Mouse (Mus musculus): ENCODE measurements around the gene Ushbp1. TPM values are rescaled to one million over a fixed set of nuclear protein-coding genes. Genes with fewer than 3 reads are reported as not detected.

Ushbp1 gene
- polyA plus RNA-seq, 1 experiment from 2014 or later, result 37.3 TPM

DNA sequence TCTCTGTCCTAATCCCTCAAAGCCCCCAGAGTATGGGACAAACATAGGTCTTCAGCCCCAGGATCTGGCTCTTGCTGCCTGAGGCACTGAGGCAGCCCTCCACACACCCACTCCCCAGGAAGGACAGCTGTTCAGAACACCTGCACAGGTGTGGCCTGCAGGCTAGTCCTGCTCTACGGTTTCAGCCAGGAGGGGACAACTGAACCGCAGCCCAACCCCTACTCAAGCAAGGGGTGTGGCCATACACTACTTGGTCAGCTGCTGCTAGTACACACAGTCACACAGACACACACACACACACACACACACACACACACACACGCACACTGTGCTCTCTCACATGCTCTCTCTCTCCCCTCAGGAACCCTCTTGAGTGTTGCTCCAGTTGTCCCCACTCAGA is 11.7 kb downstream of the Ushbp1 start:
- Histone ChIP-seq H3K27me3 (ENCODE audit: control insufficient read depth, insufficient read depth, low read depth, low read length) (no peaks in the 10 kb centered on the region), H3K9me3 (ENCODE audit: control insufficient read depth, low read length) (no peaks in the 10 kb centered on the region), H3K4me3 (ENCODE audit: low read length) (no peak overlapping the region), H3K36me3 (ENCODE audit: control insufficient read depth, insufficient read depth, low read length) (no peaks in the 10 kb centered on the region), H3K4me2 (ENCODE audit: low read depth, low read length) (no peak overlapping the region), H3K27ac (ENCODE audit: low read length) (no peak overlapping the region), H3K4me1 (replicated peaks; ENCODE audit: control insufficient read depth, insufficient read depth, low read length) (peaks cover 27% of the 10 kb centered on the region), H3K9ac (ENCODE audit: low read length) (no peak overlapping the region)
- no peak for ATAC-seq (ENCODE audit: low read depth)
- 45% methylated on average over 3 of the region's 3 CpGs for whole genome bisulfite sequencing

GRCm38 (mm10) chr8:71383396-71383795 is 12.2 kb downstream of the Ushbp1 start:
- H3K27me3 ChIP-seq (ENCODE audit: control insufficient read depth, insufficient read depth, low read depth, low read length), result no peaks in the 10 kb centered on the region
- peak overlapping the region; percentile 95 for H3K9ac ChIP-seq (ENCODE audit: low read length)
- H3K27ac ChIP-seq (ENCODE audit: low read length), result peak overlapping the region; percentile 96

DNA sequence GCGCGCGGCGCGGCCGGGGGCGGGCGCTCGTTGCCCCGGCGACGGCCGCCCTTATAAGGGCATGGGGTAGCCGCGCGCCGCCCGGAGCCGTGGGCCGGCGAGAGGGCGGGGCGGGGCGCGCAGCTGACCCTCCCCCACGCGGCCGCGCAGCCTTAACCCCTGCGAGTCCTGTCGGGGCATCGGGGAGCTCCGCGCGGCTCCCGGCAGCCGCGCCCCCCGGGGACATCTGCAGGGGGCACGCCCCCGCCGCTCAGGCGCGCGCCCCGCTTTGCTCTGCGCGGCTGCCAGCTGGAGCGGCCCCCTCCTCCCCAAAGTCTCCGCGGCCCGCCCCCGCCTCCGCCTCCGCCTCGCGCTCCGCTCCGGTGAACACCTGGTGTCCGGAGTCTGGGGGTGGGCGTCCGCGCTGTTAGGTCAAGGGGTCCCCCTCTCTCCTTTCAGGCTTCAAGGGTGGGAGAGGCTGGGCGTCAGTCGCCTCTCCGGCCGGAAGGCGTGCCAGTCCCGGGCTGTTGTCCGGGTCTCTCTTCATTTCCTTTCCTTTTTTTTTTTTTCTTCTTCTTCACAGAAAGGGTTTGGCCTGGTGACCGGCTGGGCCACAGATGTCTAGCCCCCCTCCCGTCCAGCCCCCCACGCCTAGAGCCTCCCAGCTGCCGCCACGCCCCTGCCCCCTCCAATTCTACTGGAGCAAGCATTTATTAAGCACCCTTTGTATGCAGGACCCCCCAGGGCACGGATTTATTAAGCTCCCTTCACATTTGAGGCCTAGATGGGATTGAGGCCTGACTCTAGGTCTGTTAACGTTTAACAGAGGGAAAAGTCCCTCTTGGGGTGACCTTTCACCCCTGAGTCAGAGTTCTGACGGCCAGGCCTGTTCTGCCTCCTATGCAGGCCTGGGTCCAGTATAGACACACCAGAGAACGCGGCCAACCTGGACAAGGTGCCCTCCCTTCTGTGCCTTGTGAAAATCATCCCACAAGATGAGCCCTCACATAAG is 13.3 kb downstream of the Ushbp1 start:
- Histone ChIP-seq H3K4me1 (replicated peaks; ENCODE audit: control insufficient read depth, insufficient read depth, low read length) (peaks cover 34% of the 10 kb centered on the region), H3K4me2 (ENCODE audit: low read depth, low read length) (peak overlapping the region; percentile 75), H3K27ac (ENCODE audit: low read length) (peak overlapping the region; percentile 96), H3K9me3 (ENCODE audit: control insufficient read depth, low read length) (no peaks in the 10 kb centered on the region), H3K27me3 (ENCODE audit: control insufficient read depth, insufficient read depth, low read depth, low read length) (no peaks in the 10 kb centered on the region), H3K4me3 (ENCODE audit: low read length) (peak overlapping the region; percentile 99), H3K36me3 (ENCODE audit: control insufficient read depth, insufficient read depth, low read length) (peaks cover 7% of the 10 kb centered on the region), H3K9ac (ENCODE audit: low read length) (peak overlapping the region; percentile 95)
- 3% methylated on average over 49 of the region's 80 CpGs for WGBS
- ATAC-seq (ENCODE audit: low read depth), result peak; percentile 95

More at GRCm38 (mm10) chr8:71383396-71383795, 12.2 kb downstream of the Ushbp1 start:
- Histone ChIP-seq H3K9me3 (ENCODE audit: control insufficient read depth, low read length) (no peaks in the 10 kb centered on the region), H3K36me3 (ENCODE audit: control insufficient read depth, insufficient read depth, low read length) (no peaks in the 10 kb centered on the region), H3K4me1 (replicated peaks; ENCODE audit: control insufficient read depth, insufficient read depth, low read length) (peaks cover 32% of the 10 kb centered on the region), H3K4me2 (ENCODE audit: low read depth, low read length) (no peak overlapping the region), H3K4me3 (ENCODE audit: low read length) (no peak overlapping the region)
- WGBS, result 29% methylated on average over 12 of the region's 12 CpGs
- ATAC-seq (ENCODE audit: low read depth), result no peak

- H3K27me3 ChIP-seq (ENCODE audit: control insufficient read depth, insufficient read depth, low read depth, low read length), result no peaks in the 10 kb centered on the region
- H3K9ac ChIP-seq (ENCODE audit: low read length), result peak within 1 kb of the TSS; percentile 95
- peak within 1 kb of the TSS; percentile 99 for H3K4me3 ChIP-seq (ENCODE audit: low read length)
- peak within 1 kb of the TSS; percentile 96 for H3K27ac ChIP-seq (ENCODE audit: low read length)
- H3K4me2 ChIP-seq (ENCODE audit: low read depth, low read length), result peak within 1 kb of the TSS; percentile 75
- peak; percentile 58 for ATAC-seq (ENCODE audit: low read depth)
- peaks cover 8% of the 10 kb centered on the region for H3K36me3 ChIP-seq (ENCODE audit: control insufficient read depth, insufficient read depth, low read length)
- WGBS, result under 1% methylated on average over 60 of the region's 89 CpGs
- no peaks in the 10 kb centered on the region for H3K9me3 ChIP-seq (ENCODE audit: control insufficient read depth, low read length)
- peaks cover 41% of the 10 kb centered on the region for H3K4me1 ChIP-seq (replicated peaks; ENCODE audit: control insufficient read depth, insufficient read depth, low read length)
Observed at GRCm38 (mm10) chr8:71381421-71381970, 14.1 kb downstream of the Ushbp1 start, which contains the start of gene Nr2f6. Gene Nr2f6 (minus strand): TSS chr8:71381960.

- under 1% methylated on average over 68 of the region's 72 CpGs for WGBS
- H3K27ac ChIP-seq (ENCODE audit: low read length), result peak overlapping the region; percentile 96
- no peaks in the 10 kb centered on the region for H3K9me3 ChIP-seq (ENCODE audit: control insufficient read depth, low read length)
- H3K27me3 ChIP-seq (ENCODE audit: control insufficient read depth, insufficient read depth, low read depth, low read length), result no peaks in the 10 kb centered on the region
- ATAC-seq (ENCODE audit: low read depth), result no peak
- peaks cover 51% of the 10 kb centered on the region for H3K4me1 ChIP-seq (replicated peaks; ENCODE audit: control insufficient read depth, insufficient read depth, low read length)
- H3K4me3 ChIP-seq (ENCODE audit: low read length), result peak overlapping the region; percentile 99
- H3K4me2 ChIP-seq (ENCODE audit: low read depth, low read length), result peak overlapping the region; percentile 75
- peak overlapping the region; percentile 95 for H3K9ac ChIP-seq (ENCODE audit: low read length)
- H3K36me3 ChIP-seq (ENCODE audit: control insufficient read depth, insufficient read depth, low read length), result peaks cover 12% of the 10 kb centered on the region
Observed at GRCm38 (mm10) chr8:71380178-71381171, 15.1 kb downstream of the Ushbp1 start.

DNA sequence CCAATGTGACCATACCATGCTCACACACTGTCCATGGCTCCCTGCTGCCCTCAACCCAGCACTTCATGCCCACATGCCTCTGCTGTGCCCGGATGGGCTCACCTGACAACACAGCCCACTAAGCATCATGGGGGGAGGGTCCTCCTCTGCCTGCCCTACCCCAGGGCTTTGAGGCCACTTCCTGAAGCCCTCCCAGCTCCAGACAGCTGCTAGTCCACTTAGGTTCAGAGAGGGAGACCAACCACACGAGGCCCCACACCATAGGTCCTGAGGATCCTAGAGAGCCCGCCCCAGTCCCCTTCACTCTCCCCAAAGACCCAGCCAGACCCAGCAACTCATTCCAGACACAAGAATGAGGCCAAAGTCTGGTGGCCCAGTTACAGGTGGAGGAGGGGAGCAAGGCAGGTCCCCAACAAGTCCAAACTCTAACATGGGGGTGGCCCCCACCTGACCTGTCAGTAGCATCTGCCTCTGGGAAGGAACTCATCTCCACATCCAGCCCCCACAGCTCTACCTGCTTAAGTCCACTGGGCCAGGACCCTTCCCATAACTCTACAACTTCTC is 16.0 kb downstream of the Ushbp1 start:
- peak overlapping the region; percentile 75 for H3K4me2 ChIP-seq (ENCODE audit: low read depth, low read length)
- 37% methylated on average over 3 of the region's 3 CpGs for WGBS
- no peaks in the 10 kb centered on the region for H3K9me3 ChIP-seq (ENCODE audit: control insufficient read depth, low read length)
- H3K27me3 ChIP-seq (ENCODE audit: control insufficient read depth, insufficient read depth, low read depth, low read length), result no peaks in the 10 kb centered on the region
- H3K27ac ChIP-seq (ENCODE audit: low read length), result no peak overlapping the region
- H3K9ac ChIP-seq (ENCODE audit: low read length), result peak overlapping the region; percentile 95
- H3K4me3 ChIP-seq (ENCODE audit: low read length), result peak overlapping the region; percentile 99
- ATAC-seq (ENCODE audit: low read depth), result no peak
- H3K4me1 ChIP-seq (replicated peaks; ENCODE audit: control insufficient read depth, insufficient read depth, low read length), result peaks cover 56% of the 10 kb centered on the region
- peaks cover 19% of the 10 kb centered on the region for H3K36me3 ChIP-seq (ENCODE audit: control insufficient read depth, insufficient read depth, low read length)

- WGBS, result 74% methylated on average over 4 of the region's 4 CpGs
- Histone ChIP-seq H3K9me3 (ENCODE audit: control insufficient read depth, low read length) (no peaks in the 10 kb centered on the region), H3K4me1 (replicated peaks; ENCODE audit: control insufficient read depth, insufficient read depth, low read length) (peaks cover 56% of the 10 kb centered on the region), H3K9ac (ENCODE audit: low read length) (peak overlapping the region; percentile 95), H3K36me3 (ENCODE audit: control insufficient read depth, insufficient read depth, low read length) (peaks cover 23% of the 10 kb centered on the region), H3K27me3 (ENCODE audit: control insufficient read depth, insufficient read depth, low read depth, low read length) (no peaks in the 10 kb centered on the region), H3K27ac (ENCODE audit: low read length) (no peak overlapping the region), H3K4me2 (ENCODE audit: low read depth, low read length) (peak overlapping the region; percentile 75), H3K4me3 (ENCODE audit: low read length) (peak overlapping the region; percentile 99)
- ATAC-seq (ENCODE audit: low read depth), result no peak
Observed at GRCm38 (mm10) chr8:71379008-71379407, 16.6 kb downstream of the Ushbp1 start.

DNA sequence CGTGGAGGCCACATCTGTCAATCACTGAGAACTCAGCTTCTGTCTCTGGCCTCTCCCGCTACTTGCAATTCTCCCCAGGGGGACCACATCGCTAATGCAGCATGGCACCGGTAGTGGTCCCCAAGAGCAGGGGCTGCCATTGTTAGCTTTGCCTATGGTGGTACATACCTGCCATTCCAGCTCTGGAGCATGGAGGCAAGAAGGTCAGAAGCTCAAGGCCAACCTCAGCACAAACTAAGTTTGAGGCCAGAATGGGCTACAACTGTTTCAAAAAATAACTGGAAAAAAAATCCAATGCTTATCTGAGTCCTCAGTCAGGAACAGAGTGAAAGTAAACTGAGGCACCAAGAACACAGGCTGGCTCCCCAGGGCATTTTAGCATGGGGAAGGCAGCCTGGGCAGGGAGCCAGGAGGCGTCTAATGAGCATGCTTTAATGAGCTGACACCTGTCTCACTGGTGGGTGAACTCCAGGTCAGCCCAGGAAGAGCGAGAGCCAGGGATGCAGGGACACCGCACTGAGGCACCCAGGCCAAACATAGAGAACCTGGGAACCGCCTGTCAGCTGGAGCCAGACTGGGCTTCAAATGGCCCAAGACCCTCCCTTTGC is 19.1 kb downstream of the Ushbp1 start:
- H3K4me2 ChIP-seq (ENCODE audit: low read depth, low read length), result peak overlapping the region; percentile 49
- H3K9me3 ChIP-seq (ENCODE audit: control insufficient read depth, low read length), result no peaks in the 10 kb centered on the region
- H3K27me3 ChIP-seq (ENCODE audit: control insufficient read depth, insufficient read depth, low read depth, low read length), result no peaks in the 10 kb centered on the region
- H3K4me3 ChIP-seq (ENCODE audit: low read length), result no peak overlapping the region; the same call in 1 of the 2 replicates
- H3K36me3 ChIP-seq (ENCODE audit: control insufficient read depth, insufficient read depth, low read length), result peaks cover 34% of the 10 kb centered on the region
- WGBS, result 53% methylated on average over 8 of the region's 8 CpGs
- H3K4me1 ChIP-seq (replicated peaks; ENCODE audit: control insufficient read depth, insufficient read depth, low read length), result peaks cover 41% of the 10 kb centered on the region
- peak overlapping the region; percentile 44; the same call in 1 of the 2 replicates for H3K9ac ChIP-seq (ENCODE audit: low read length)
- no peak for ATAC-seq (ENCODE audit: low read depth)
- H3K27ac ChIP-seq (ENCODE audit: low read length), result peak overlapping the region; percentile 42

Measured in lung, embryonic 16.5 days (tissue).